Mouse (Mus musculus): ENCODE data around the gene Zfp668.

- TF ChIP-seq CTCF (IDR thresholded peaks at IDR 0.05; ENCODE audit: borderline replicate concordance, insufficient read depth, low read depth, low read length): no peak
- no peak for TF ChIP-seq POLR2A (IDR thresholded peaks at IDR 0.05; ENCODE audit: borderline replicate concordance, insufficient read depth, low read length)
Measured at GRCm38 (mm10) chr7:127888821-127889220, 12.2 kb upstream of the Zfp668 start.
